Mouse (Mus musculus): ENCODE data around the gene Slc8a1. TPM values are rescaled to one million over a fixed set of nuclear protein-coding genes. Genes with fewer than 3 reads are reported as not detected.
A peak's percentile ranks its signal among the peaks of the same experiment; 100 is the strongest.

The Slc8a1 gene
- polyA plus RNA-seq, 1 experiment from 2014 or later = 9.7 TPM

DNA sequence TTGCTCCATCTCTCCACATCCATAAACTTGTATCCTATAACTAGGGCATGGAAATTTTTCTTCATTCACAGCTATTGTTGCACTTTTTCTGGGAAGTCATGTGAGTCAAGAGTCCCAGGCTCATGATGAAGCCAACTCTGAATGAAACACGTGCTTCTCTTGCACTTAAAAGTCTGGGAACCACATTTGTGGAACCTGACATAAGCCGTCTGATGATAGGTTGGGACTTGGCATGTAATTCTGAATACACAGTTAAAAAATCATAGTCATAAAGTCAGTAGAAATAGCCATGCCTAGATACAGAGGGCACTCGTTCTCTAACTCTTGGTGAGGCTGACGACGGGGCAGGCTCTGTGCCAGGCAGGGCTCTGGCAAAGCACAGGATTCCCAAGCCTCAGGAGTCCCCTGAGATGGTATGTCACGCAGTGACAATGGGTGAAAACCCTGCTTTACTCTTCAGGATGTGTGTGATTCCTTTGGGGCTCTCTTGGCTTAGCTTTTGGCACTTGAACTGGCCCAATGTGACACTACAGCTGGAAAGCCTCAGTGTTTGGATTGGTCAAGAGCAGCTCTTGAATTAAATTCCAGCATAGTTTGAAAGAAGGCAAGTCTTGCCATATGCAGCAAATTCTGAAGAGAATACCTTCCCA lies 245.8 kb downstream of the Slc8a1 start:
- Histone ChIP-seq H3K27me3 (0 out of 2 replicates have a peak, but pooled peaks cover 2% of the 10 kb centered on the region), H3K27ac (no peak overlapping the region), H3K4me1 (replicated peaks) (no peaks in the 10 kb centered on the region), H3K9ac (replicated peaks) (no peak overlapping the region), H3K4me2 (replicated peaks) (no peak overlapping the region), H3K9me3 (no peaks in the 10 kb centered on the region), H3K36me3 (no peaks in the 10 kb centered on the region), H3K4me3 (replicated peaks) (no peak overlapping the region)
- WGBS = 85% methylated on average over 6 of the region's 6 CpGs
- no peak for ATAC-seq

DNA sequence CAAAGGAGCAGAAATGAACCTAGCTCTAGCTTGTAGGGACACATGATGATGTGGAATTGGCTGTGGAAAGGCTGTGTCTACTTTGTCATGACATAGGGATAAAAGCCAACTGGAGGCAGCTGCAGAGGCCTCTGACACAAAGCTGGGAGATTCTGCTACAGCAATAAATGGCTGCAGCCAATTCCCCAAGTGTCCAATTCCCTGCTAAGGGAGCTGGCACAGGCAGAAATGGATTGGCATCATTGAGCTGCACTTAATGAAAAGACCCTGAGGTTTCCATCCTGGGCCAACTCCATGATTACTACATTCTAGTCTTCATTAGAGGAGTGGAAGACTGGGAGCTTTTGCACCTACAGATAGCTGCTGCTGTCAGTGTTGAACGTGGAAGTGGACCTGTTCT lies 251.8 kb downstream of the Slc8a1 start:
- ATAC-seq = no peak
- WGBS = 90% methylated on average over 1 of the region's 1 CpGs

DNA sequence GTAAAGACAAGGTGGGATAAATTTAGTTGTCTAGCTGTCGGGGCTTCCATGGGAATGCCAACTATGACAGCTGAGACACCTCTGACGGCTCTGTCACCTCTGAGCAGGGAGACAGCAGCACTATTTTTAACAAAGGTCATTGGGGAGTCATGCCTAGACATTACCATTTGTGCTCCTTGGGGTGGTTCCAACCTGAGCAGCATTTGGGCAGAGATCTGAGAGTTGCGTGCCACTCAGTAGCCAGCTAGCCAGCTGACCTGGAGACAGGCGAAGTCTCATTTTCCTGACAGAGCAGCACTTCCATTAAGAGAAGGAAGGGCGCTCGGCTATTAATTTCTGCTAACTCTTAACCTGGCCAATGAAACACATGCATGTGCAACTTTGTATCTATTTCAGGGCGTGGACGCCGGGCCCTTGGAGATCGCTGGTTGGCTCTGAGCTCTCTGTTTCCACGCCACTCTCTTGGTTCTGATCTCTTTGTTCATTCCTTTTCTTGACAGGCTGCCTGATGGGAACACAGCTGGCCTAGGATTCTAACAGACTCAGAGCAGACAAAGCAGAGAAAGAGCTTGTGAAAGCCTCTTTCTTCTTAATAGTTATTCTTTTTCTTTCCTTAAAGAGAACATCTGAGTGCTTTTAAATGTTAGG lies 256.2 kb downstream of the Slc8a1 start:
- no peaks in the 10 kb centered on the region for H3K9me3 ChIP-seq
- WGBS = 56% methylated on average over 11 of the region's 11 CpGs
- H3K4me1 ChIP-seq (replicated peaks) = peaks cover 20% of the 10 kb centered on the region
- no peaks in the 10 kb centered on the region for H3K36me3 ChIP-seq
- no peaks in the 10 kb centered on the region for H3K27me3 ChIP-seq
- H3K4me3 ChIP-seq (replicated peaks) = no peak overlapping the region
- no peak overlapping the region for H3K4me2 ChIP-seq (replicated peaks)
- H3K9ac ChIP-seq (replicated peaks) = no peak overlapping the region
- ATAC-seq = 0 out of 2 replicates have a peak, but pooled peaks have one; percentile 37
- H3K27ac ChIP-seq = 0 out of 2 replicates have a peak overlapping the region, but pooled peaks have one; percentile 9

More for the DNA sequence above, 251.8 kb downstream of the Slc8a1 start:
- Histone ChIP-seq H3K36me3 (no peaks in the 10 kb centered on the region), H3K4me1 (replicated peaks) (peaks cover 8% of the 10 kb centered on the region), H3K9ac (replicated peaks) (no peak overlapping the region), H3K4me3 (replicated peaks) (no peak overlapping the region), H3K4me2 (replicated peaks) (no peak overlapping the region), H3K9me3 (no peaks in the 10 kb centered on the region), H3K27ac (no peak overlapping the region), H3K27me3 (no peaks in the 10 kb centered on the region)

DNA sequence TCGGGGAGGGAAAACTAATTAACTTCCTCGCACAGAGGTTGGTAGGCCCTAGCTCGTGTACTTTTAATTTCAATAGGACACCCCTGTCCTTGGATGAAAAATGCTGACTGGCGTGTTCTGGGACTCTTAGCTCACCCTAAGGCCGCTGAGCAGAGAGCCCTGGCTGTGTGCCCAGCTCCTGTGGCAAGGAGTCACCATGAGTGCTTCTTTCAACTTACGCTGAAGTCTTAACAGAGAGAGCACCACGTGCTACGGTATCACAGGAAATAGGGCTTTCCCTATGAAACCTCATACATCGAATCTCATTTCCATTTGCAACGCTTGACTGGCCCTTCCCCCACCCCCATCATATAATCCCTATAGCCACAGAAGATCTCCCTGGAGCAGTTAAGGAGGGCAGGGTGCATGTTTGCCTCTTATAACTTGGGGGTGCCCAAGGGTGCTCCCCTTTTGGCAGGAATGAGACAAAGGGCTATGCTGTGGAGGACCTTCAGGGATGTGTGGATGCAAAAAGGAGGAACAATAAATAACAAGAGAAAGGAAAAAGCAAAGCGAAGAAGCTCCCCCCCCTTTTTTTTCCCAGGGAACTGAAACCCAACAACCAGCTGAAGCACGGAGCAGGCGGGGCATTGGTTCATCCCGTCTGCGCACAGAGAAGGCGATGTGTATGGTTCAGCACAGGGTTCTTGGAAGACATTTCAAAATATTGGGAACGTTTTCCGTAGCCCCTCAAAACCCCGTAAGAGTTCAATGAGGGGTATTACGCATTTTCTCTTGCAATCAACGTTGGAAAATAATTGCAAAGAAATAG lies 257.6 kb downstream of the Slc8a1 start:
- peaks cover 20% of the 10 kb centered on the region for H3K4me1 ChIP-seq (replicated peaks)
- peak overlapping the region; percentile 49 for H3K27ac ChIP-seq
- H3K9ac ChIP-seq (replicated peaks) = no peak overlapping the region
- WGBS = 54% methylated on average over 21 of the region's 21 CpGs
- H3K36me3 ChIP-seq = no peaks in the 10 kb centered on the region
- peak overlapping the region; percentile 16 for H3K4me2 ChIP-seq (replicated peaks)
- ATAC-seq = peak; percentile 94
- H3K4me3 ChIP-seq (replicated peaks) = no peak overlapping the region
- H3K27me3 ChIP-seq = no peaks in the 10 kb centered on the region
- no peaks in the 10 kb centered on the region for H3K9me3 ChIP-seq

DNA sequence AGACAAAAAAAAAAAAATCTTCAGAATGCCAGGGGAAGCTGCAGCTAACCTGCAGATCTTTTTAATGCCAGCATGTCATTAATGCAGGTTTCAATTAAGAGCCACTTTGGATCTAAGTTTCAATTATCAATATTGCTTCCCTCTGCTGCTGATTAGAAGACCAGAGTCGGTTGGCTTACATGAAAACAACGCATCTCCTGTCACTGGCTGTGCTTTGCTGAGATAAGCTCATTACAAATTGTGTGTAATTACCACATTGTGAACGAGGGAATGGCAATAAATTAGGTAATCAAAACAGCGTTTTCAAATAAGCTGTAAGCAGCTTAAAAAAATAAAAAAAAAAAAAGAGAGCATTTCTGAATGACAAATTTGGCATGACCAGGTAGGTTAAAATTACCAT lies 258.4 kb downstream of the Slc8a1 start:
- Histone ChIP-seq H3K4me2 (replicated peaks) (no peak overlapping the region), H3K27ac (no peak overlapping the region), H3K4me1 (replicated peaks) (peaks cover 20% of the 10 kb centered on the region), H3K9ac (replicated peaks) (no peak overlapping the region), H3K36me3 (no peaks in the 10 kb centered on the region), H3K9me3 (no peaks in the 10 kb centered on the region), H3K27me3 (no peaks in the 10 kb centered on the region), H3K4me3 (replicated peaks) (no peak overlapping the region)
- WGBS = 36% methylated on average over 4 of the region's 4 CpGs
- peak; percentile 51 for ATAC-seq

DNA sequence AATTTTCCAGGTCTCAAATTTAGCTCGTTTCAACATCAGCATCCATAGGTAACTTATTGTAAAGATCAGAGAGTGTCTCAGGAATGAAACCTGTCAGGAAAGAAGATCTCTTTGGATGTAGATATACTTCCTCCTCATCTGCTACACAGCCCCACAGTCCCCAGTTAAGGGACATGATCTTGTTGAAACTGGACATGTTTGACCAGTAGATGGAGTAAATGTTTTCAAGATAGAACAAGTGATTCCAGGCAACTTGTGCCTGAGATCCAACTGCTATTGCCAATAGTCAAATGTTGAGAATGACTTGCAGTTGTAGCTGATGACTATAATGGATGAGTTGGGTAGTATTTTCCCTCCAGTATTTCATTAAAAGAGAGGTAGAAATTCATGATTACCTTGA lies 260.8 kb downstream of the Slc8a1 start:
- Histone ChIP-seq H3K4me1 (replicated peaks) (peaks cover 20% of the 10 kb centered on the region), H3K4me3 (replicated peaks) (no peak overlapping the region), H3K27me3 (no peaks in the 10 kb centered on the region), H3K36me3 (no peaks in the 10 kb centered on the region), H3K9me3 (no peaks in the 10 kb centered on the region), H3K4me2 (replicated peaks) (no peak overlapping the region), H3K9ac (replicated peaks) (no peak overlapping the region), H3K27ac (no peak overlapping the region)
- ATAC-seq = no peak
- 88% methylated on average over 1 of the region's 1 CpGs for WGBS

DNA sequence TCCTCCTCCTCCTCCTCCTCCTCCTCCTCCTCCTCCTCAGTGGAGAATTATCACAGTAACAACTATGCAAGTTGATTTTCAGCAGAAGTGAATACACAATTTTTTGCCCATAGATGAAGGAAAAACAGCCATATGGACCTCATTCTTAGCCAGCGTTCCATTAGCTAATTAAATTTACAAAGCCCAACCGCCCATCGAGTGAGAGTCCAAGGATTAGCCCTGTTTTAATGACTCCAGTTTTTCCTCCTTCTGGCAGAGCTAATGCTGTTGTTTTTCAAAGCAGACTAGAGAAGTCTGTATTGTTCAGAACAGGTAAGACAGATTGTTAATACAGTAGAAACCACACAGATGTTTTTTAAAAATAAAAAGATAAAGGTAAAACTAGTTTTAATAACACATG lies 264.8 kb downstream of the Slc8a1 start:
- no peaks in the 10 kb centered on the region for H3K27me3 ChIP-seq
- H3K9me3 ChIP-seq = no peaks in the 10 kb centered on the region
- no peak overlapping the region for H3K27ac ChIP-seq
- 39% methylated on average over 3 of the region's 3 CpGs for WGBS
- no peak overlapping the region for H3K4me2 ChIP-seq (replicated peaks)
- no peak overlapping the region for H3K4me3 ChIP-seq (replicated peaks)
- no peak overlapping the region for H3K9ac ChIP-seq (replicated peaks)
- H3K36me3 ChIP-seq = no peaks in the 10 kb centered on the region
- H3K4me1 ChIP-seq (replicated peaks) = no peaks in the 10 kb centered on the region
- no peak for ATAC-seq

DNA sequence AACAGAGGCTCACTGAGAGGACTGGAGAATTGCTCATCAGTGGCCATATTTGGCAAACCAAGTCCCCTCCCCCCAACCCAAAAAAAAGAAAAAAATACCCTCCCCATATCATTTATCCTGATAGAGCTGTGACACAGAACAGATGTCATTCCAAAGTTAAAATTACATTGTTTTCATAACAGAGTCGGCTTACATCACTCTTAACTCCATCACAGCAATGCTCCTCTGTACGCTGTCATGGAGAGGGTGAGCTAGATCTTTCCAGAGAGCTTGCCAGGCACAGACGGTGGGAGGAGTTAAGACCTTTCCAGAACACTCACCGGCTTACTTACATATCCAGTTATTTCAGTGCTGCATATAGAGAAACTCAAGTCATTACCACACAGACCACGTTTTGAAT lies 269.2 kb downstream of the Slc8a1 start:
- no peak overlapping the region for H3K9ac ChIP-seq (replicated peaks)
- no peaks in the 10 kb centered on the region for H3K27me3 ChIP-seq
- no peak overlapping the region for H3K4me2 ChIP-seq (replicated peaks)
- H3K9me3 ChIP-seq = no peaks in the 10 kb centered on the region
- ATAC-seq = no peak
- 88% methylated on average over 5 of the region's 5 CpGs for WGBS
- H3K27ac ChIP-seq = no peak overlapping the region
- H3K36me3 ChIP-seq = no peaks in the 10 kb centered on the region
- H3K4me1 ChIP-seq (replicated peaks) = no peaks in the 10 kb centered on the region
- no peak overlapping the region for H3K4me3 ChIP-seq (replicated peaks)

DNA sequence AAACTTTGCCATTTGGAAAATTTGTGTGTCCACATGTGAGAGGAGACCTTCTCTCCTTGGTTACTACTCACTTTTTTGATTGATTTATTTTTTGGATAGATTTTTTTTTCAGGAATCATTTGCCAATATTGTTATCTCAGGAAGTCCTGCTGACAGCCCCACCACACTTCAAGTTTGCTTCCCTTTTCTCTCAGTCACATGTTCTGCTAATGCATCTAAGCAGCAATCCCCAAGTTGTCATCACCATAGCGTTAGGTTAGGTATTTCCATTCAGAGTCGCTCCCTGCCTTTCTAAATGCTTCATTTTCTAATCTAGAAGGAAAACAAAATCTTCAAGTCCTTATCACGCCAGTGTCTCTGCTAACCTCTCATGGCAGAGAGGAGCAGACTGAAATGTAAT lies 278.8 kb downstream of the Slc8a1 start:
- Histone ChIP-seq H3K4me1 (replicated peaks) (peaks cover under 1% of the 10 kb centered on the region; the same call in 1 of the 2 replicates), H3K4me2 (replicated peaks) (no peak overlapping the region), H3K4me3 (replicated peaks) (no peak overlapping the region), H3K9ac (replicated peaks) (no peak overlapping the region), H3K27me3 (no peaks in the 10 kb centered on the region), H3K27ac (no peak overlapping the region), H3K36me3 (no peaks in the 10 kb centered on the region), H3K9me3 (no peaks in the 10 kb centered on the region)
- ATAC-seq = no peak
- WGBS = 77% methylated on average over 3 of the region's 3 CpGs

DNA sequence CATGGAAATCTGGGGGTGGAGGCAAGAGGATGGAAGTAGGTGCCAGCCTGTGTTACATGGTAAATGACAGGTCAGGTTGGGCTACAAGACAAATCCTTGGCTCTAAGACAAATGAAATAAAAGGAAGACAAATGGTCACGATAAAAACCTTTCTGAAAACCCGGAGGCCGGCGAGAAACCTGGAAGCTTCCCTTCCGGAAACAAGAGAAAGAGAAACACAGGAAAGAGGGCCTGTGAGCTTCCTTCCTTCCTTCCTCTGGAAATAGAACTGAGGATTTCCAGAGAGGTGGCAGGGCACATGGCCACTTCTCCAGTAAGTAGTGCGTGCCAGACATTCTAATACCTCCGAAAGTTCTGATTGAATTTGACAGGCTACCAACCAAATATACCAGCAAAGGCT lies 282.2 kb downstream of the Slc8a1 start:
- H3K4me3 ChIP-seq (replicated peaks) = no peak overlapping the region
- H3K27me3 ChIP-seq = no peaks in the 10 kb centered on the region
- no peak overlapping the region for H3K27ac ChIP-seq
- H3K4me2 ChIP-seq (replicated peaks) = no peak overlapping the region
- peaks cover 3% of the 10 kb centered on the region; the same call in 1 of the 2 replicates for H3K4me1 ChIP-seq (replicated peaks)
- H3K9me3 ChIP-seq = no peaks in the 10 kb centered on the region
- ATAC-seq = no peak
- H3K36me3 ChIP-seq = no peaks in the 10 kb centered on the region
- H3K9ac ChIP-seq (replicated peaks) = no peak overlapping the region
- WGBS = 90% methylated on average over 7 of the region's 7 CpGs

DNA sequence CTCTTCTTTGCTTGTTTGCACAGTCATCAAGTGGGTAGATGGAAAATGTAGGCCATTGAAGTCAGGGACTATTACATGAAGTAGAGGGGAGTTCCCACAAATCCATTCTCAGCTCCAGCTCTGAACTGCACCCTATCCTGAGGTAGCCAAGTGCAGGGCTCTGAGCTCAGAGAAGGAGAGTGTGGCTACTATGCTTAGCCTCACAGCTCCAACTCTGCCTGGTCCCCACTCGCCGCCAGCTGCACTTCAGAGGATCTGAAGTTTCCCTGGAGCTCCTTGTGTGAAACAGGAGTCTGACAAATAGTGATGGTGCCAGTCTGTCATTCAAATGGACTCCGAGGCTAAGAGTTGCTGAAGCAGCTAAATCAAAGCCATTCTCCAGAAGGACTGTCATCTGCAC lies 282.9 kb downstream of the Slc8a1 start:
- no peaks in the 10 kb centered on the region for H3K9me3 ChIP-seq
- WGBS = 49% methylated on average over 3 of the region's 3 CpGs
- H3K4me1 ChIP-seq (replicated peaks) = peaks cover 3% of the 10 kb centered on the region; the same call in 1 of the 2 replicates
- no peak overlapping the region for H3K4me2 ChIP-seq (replicated peaks)
- H3K36me3 ChIP-seq = no peaks in the 10 kb centered on the region
- no peak overlapping the region; the same call in 1 of the 2 replicates for H3K27ac ChIP-seq
- no peaks in the 10 kb centered on the region for H3K27me3 ChIP-seq
- no peak for ATAC-seq
- H3K4me3 ChIP-seq (replicated peaks) = no peak overlapping the region
- no peak overlapping the region for H3K9ac ChIP-seq (replicated peaks)

DNA sequence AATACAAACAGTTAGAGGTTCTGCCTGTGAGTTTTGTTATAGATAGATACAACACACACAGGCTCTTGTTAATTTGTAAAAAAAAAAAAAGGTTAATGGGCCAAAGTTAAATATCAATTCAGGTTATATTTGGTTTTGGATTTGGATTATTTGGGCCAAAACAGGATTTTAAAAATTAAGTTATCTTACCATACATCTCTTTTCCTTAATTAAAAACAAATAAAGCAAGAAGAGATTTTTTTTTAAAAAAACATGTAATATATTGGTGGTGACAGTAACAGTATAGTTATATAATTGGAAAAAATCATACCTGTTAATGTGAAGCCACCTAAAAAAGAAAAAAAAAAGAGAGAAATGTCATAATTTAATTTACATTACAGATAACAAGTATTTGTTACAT lies 296.7 kb downstream of the Slc8a1 start, which contains the start of gene Gm11096:
Gene Gm11096, plus strand, starts transcription at position 301 of the 400 bp plus-strand sequence.
- Histone ChIP-seq H3K36me3 (0 out of 2 replicates have a peak, but pooled peaks cover 4% of the 10 kb centered on the region), H3K4me2 (replicated peaks) (no peak within 1 kb of the TSS), H3K9ac (replicated peaks) (no peak within 1 kb of the TSS)

More for the DNA sequence above, 296.7 kb downstream of the Slc8a1 start, which contains the start of gene Gm11096:
- Histone ChIP-seq H3K9me3 (no peaks in the 10 kb centered on the region), H3K4me1 (replicated peaks) (no peaks in the 10 kb centered on the region), H3K27ac (no peak within 1 kb of the TSS), H3K27me3 (no peaks in the 10 kb centered on the region), H3K4me3 (replicated peaks) (no peak within 1 kb of the TSS)
- no peak for ATAC-seq

Measured in midbrain, embryonic 13.5 days (tissue).